Mouse (Mus musculus) lung, adult 2 months (tissue): ENCODE results near the gene Htra1. TPM values are rescaled to one million over a fixed set of nuclear protein-coding genes. Genes with fewer than 3 reads are reported as not detected.
A peak's percentile ranks its signal among the peaks of the same experiment; 100 is the strongest.

Source experiments
- DNase-seq: peaks from one replicate; pipeline ENCODE4 v3.0.0; 2022
- H3K4me1 ChIP-seq: fragments of 200-500 bp; 2 replicates; pipeline ENCODE4 v1.6.1; 2011; ENCODE audit warnings: low read length; ENCODE audit not compliant: control insufficient read depth, insufficient read depth
- H3K4me3 ChIP-seq: fragments of 200-500 bp; replicated peaks from 2 replicates; pipeline ENCODE3; 2011; ENCODE audit warnings: low read depth, mild to moderate bottlenecking, control low read depth, low read length; ENCODE audit errors: extremely low read depth
- CTCF ChIP-seq: fragments of 200-500 bp; IDR thresholded peaks from 2 replicates; pipeline ENCODE4 v1.5.1; 2011; ENCODE audit warnings: mild to moderate bottlenecking, low read length, control low read depth; ENCODE audit not compliant: insufficient read depth
- POLR2A ChIP-seq: fragments of 200-500 bp; IDR thresholded peaks from 2 replicates; pipeline ENCODE4 v1.6.1; 2011; ENCODE audit warnings: low read depth, mild to moderate bottlenecking, control low read depth, low read length, borderline replicate concordance; ENCODE audit errors: extremely low read depth
- WGBS: fragments of 180-500 bp; shearing (Covaris S2); methylation state at CpG from one replicate; pipeline ENCODE4 v1.1.7; 2018; 5-methylcytosine and 5-hydroxymethylcytosine counted together
- polyA plus RNA-seq: library from polyadenylated mRNA; depleted of rRNA; stranded (reverse); fragments of >200 nt; gene quantifications from 2 replicates; pipeline ENCODE4 v1.2.3, GENCODE M21; 2012; rRNA removed

Htra1 gene
- polyA plus RNA-seq, result 64.7 and 65.2 TPM in 2 replicates

DNA sequence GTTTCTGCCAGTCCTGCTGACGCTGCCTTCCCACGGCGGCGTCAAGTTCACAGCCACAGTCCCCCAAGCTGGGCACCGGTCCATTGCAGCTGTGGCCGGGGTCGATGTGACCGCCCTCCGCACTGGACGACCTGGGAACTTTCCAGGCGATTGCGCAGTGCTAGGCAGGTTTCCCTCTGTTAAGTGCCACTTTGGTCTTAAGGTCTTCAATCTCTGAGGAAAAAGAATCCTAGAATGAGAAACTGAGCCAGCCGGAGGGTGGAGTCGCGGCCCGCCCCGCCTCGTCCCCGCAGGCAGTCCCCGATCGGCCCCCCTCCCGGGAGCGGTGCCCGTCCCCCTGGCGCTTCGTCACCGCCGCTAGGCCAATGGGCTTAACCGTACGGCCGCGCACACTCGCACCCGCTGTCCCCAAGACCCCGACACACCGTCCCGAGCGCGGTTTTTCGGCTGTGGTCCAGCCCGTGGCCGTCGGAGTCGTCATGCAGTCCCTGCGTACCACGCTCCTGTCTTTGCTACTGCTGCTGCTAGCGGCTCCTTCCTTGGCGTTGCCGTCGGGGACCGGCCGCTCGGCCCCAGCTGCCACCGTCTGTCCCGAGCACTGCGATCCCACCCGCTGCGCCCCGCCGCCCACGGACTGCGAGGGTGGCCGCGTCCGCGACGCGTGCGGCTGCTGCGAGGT is at the start of gene Htra1:
Gene Htra1, plus strand, starts transcription at position 319 of the 679 bp plus-strand sequence.
- peak within 1 kb of the TSS; percentile 58 for H3K4me3 ChIP-seq
- TF ChIP-seq POLR2A, result peak; percentile 50; the same call in 1 of the 2 replicates
- no peak for TF ChIP-seq CTCF
- peak; percentile 74 for DNase-seq
- 2% methylated on average over 63 of the region's 70 CpGs for WGBS
- H3K4me1 ChIP-seq, result peaks cover 5% of the 10 kb centered on the region; the same call in 1 of the 2 replicates

DNA sequence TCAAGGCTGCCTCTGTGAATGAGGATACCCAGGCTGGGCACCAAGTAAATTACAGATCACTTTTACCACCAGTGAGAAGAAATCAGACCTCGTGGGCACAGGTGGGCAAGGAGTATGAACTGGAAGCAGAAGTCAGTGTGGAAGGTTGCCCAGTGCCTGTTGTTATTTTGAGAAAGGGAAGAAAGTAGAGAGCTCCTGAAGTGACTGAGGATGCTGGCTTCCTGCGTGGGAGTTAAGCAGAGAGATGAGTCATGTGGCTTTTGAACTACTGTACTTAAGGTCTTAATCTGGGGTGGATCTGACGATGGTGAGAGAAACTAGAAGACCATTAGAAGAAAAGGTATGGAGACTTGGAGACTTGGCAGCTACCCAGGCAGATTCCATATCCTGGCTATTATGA is 49.7 kb upstream of the Htra1 start:
- 52% methylated on average over 3 of the region's 3 CpGs for WGBS
- no peak overlapping the region for H3K4me3 ChIP-seq
- no peak for DNase-seq
- TF ChIP-seq CTCF (no peak), POLR2A (no peak)
- H3K4me1 ChIP-seq, result peaks cover 4% of the 10 kb centered on the region

DNA sequence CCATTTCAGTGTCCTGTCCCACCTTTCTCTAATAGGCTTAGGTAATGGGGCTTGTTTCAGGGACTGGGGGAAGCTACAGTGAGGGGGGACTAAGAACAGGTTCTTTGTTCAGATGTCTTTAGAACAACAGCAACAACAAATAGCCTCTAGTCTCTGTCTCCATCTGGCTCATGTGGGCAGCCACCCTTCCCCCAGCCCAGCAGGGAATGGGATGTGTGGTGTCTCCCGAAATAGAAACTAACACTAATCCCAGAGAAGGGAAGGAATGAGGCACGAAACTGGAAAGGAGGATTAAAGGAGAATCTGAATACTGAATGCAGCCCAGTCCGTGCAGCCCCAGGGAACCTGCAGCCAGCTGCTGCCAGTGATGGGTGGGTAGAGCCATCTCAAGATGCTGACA is 48.0 kb upstream of the Htra1 start:
- WGBS, result 56% methylated on average over 3 of the region's 3 CpGs
- H3K4me3 ChIP-seq, result no peak overlapping the region
- H3K4me1 ChIP-seq, result peaks cover 4% of the 10 kb centered on the region
- TF ChIP-seq POLR2A, result no peak
- TF ChIP-seq CTCF, result no peak
- DNase-seq, result no peak

DNA sequence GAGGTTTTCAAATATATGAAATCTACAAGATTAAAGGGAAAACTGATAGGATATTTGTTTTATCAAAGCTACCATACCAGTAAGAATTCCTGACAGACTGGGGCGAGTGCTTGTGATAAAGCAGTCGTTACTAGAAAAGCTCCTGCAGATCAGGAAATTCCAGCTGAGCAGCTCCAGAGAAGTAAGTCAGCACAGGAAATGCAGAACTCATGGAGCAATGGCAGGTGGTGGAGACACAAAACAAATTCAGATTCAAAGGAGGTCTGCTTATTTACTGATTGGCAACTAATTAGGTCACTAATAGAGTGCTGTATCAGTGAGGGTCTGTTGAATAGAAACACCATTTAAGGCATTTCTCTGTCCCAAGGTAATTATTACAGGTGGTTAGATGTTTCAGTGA is 45.0 kb upstream of the Htra1 start:
- peaks cover 4% of the 10 kb centered on the region for H3K4me1 ChIP-seq
- WGBS, result 32% methylated on average over 2 of the region's 2 CpGs
- no peak for DNase-seq
- no peak overlapping the region for H3K4me3 ChIP-seq
- TF ChIP-seq POLR2A (no peak), CTCF (no peak)

DNA sequence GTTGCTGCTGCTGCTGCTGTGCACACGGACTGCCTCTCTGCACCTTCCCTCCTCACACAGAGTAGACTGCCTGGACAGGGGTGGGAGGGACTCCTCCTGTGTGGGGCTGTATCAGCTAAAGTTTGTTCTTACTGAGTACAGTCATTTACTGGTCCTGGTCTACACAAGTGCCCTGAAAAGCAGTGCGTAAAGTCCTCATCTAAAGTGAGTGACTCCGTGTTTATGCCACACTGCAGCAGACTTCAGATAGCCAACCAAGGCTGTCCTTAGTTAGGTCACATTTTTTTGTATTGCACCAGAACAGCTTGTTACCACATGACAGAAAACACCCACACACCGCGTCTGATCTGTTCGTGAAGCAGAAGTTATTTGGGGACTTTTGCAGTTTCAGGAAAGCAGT is 42.9 kb upstream of the Htra1 start:
- WGBS, result 54% methylated on average over 6 of the region's 6 CpGs
- H3K4me1 ChIP-seq, result peaks cover 3% of the 10 kb centered on the region
- DNase-seq, result peak; percentile 27
- TF ChIP-seq POLR2A (no peak), CTCF (no peak)
- H3K4me3 ChIP-seq, result no peak overlapping the region

DNA sequence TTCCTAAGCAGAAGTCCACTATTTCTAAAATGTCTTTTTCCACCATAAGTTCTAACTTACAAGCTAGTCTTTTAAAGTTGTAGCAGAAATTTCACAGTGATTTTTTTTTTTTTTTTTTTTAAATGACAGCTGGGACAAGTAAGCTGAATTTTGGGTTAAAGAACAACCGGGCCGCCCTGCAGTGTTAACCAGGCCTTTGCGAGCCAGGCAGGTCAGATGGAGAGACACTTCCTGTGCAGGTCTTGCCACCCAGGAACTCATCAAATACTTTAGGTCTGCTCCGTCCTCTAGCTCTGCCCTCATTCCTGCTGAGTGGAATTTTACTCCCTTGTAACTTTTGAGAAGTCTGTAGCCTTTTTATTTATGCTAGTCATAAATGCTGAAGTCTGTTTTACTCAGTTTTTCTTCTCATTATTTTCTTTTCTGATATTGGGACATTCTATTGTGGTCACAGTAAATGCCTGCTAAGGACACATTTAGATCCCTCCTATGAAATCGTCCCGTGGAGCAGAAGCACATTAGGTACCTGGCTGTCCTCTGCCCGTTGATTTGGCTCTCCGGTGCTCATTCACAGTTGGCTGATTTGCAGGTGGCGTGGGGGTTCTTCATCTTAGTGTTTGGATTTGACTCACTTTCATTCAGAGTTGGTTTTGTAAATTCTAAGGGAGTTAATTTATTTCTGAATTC is 40.8 kb upstream of the Htra1 start:
- no peak overlapping the region for H3K4me3 ChIP-seq
- no peak for TF ChIP-seq CTCF
- no peak for TF ChIP-seq POLR2A
- no peak for DNase-seq
- H3K4me1 ChIP-seq, result peaks cover 1% of the 10 kb centered on the region; the same call in 1 of the 2 replicates
- 85% methylated on average over 9 of the region's 9 CpGs for WGBS

DNA sequence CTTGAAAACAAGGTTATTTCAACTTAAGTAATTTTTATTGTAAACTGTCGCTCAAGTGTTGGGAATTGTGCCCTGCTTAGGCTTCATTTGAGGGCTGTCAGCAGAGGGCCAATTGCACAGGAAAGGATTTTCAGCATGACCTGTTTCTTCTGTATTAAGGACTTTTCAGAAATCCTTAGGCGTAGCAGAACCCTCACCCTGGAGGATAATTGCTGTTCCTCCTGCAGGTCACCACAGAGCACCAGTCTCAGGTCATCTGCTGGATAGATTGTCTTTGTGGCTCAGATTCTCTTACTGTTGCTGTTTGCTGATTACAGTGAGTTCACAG is 40.3 kb upstream of the Htra1 start:
- no peak for DNase-seq
- H3K4me3 ChIP-seq, result no peak overlapping the region
- TF ChIP-seq POLR2A (no peak), CTCF (no peak)
- H3K4me1 ChIP-seq, result peaks cover 2% of the 10 kb centered on the region; the same call in 1 of the 2 replicates
- WGBS, result 97% methylated on average over 2 of the region's 2 CpGs

DNA sequence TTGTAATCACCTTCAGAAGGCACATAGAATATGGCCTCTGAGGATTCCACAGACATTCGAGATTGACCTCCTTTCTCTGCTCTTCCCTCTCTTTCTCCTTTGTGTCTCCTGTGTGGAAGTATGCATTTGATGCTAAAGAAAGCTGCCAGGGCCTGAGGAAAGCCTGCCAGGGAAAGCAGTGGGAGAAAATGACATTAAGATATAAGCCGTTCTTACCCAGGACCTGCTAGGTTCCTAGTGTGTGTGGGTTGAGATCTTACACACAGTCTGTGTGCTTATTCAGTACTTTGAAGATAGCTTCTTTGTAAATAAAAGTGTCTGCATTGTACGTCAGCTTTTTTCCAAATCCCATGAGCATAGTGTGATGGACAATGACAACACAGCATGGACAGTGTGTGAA is 39.8 kb upstream of the Htra1 start:
- Histone ChIP-seq H3K4me3 (no peak overlapping the region), H3K4me1 (peaks cover 2% of the 10 kb centered on the region; the same call in 1 of the 2 replicates)
- no peak for DNase-seq
- TF ChIP-seq POLR2A, result no peak
- TF ChIP-seq CTCF, result no peak
- 84% methylated on average over 3 of the region's 3 CpGs for WGBS

DNA sequence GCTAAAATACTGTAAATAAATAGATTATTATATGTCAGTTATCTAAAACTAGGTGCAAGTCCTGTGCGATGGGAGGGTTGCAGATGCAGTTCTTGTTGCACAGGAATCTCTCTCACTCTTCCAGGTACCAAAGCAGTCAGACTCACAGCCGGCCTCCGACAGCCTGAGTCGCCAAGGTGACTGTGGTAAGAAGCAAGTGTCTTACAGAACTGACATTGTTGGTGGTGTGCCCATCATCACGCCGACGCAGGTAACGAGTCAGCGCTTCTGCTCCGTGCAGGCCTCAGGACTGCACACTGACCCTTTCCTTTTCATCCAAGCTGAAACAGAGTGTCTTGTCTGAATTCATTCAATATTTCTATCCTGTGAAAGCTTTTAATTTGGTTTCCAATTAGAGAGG is 38.7 kb upstream of the Htra1 start:
- Histone ChIP-seq H3K4me3 (no peak overlapping the region), H3K4me1 (peaks cover 2% of the 10 kb centered on the region; the same call in 1 of the 2 replicates)
- TF ChIP-seq POLR2A (no peak), CTCF (no peak)
- no peak for DNase-seq
- WGBS, result 94% methylated on average over 10 of the region's 10 CpGs

DNA sequence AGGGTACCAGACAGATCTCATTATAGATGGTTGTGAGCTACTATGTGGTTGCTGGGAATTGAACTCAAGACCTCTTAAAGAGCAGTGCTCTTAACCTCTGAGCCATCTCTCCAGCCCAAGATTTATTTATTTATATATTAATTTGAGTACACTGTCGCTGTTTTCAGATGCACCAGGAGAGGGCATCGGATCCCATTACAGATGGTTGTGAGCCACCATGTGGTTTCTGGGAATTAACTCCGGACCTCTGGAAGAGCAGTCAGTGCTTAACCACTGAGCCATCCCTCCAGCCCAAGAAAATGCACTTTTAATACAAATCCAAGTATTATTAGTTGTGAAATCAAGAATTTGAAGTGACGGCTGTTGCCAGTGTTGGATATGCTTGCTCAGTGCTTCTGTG is 37.5 kb upstream of the Htra1 start:
- Histone ChIP-seq H3K4me1 (peaks cover 2% of the 10 kb centered on the region; the same call in 1 of the 2 replicates), H3K4me3 (no peak overlapping the region)
- TF ChIP-seq POLR2A, result no peak
- no peak for TF ChIP-seq CTCF
- 78% methylated on average over 4 of the region's 4 CpGs for WGBS
- DNase-seq, result no peak
